Mouse (Mus musculus) bone marrow, adult 2 months (tissue): Measurements from ENCODE around the gene Capn11.

Experiments used
- CTCF ChIP-seq: fragments of 200-500 bp; IDR thresholded peaks from 2 replicates; pipeline ENCODE4 v1.5.1; 2011; ENCODE audit warnings: low read length, control low read depth; ENCODE audit not compliant: control insufficient read depth, insufficient read depth
- POLR2A ChIP-seq: fragments of 200-500 bp; IDR thresholded peaks from 2 replicates; pipeline ENCODE4 v1.6.1; 2011; ENCODE audit warnings: low read depth, mild to moderate bottlenecking, control low read depth, low read length, borderline replicate concordance; ENCODE audit not compliant: control insufficient read depth

- TF ChIP-seq POLR2A (no peak), CTCF (no peak)
Measured at GRCm38 (mm10) chr17:45597787-45598186, 61.3 kb downstream of the Capn11 start.
